Mouse (Mus musculus) heart, postnatal 0 days (tissue): Measurements from ENCODE around the gene Pfdn4.

Source experiments
- CTCF ChIP-seq: IDR thresholded peaks from 2 replicates; pipeline ENCODE4 v1.5.1; 2016; ENCODE audit warnings: antibody characterized with exemption, control low read depth, low read depth
- EP300 ChIP-seq: IDR thresholded peaks from 2 replicates; pipeline ENCODE4 v1.6.1; 2016; ENCODE audit warnings: antibody characterized with exemption, low read depth

DNA sequence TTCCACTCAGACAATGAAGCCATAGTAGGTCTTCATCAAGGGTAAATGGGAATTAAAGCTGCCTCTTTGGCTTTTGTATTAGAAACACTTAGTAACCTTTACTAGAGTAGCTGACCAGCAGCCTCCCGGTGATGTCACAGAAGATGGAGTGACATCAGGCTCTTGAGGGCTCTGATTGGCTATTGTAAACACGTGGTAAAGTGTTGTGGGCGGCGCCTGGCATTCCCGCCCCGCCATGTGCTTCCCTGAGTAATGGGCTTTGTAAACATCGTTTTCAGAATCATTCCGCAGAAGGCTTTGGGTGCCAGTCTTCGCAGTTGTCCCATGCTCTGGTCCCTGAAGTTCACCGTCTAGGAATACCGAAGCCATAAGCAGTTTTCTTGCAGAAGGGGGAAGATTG is 12.3 kb upstream of the Pfdn4 start:
- TF ChIP-seq CTCF (no peak), EP300 (no peak)
